Mouse (Mus musculus): Measurements from ENCODE around the gene Sorbs1.

- TF ChIP-seq POLR2A (IDR thresholded peaks at IDR 0.05; ENCODE audit: insufficient read length, low read depth) (peak; percentile 88), E2F4 (IDR thresholded peaks at IDR 0.05; ENCODE audit: insufficient read depth) (peak; percentile 38), TCF12 (IDR thresholded peaks at IDR 0.05; ENCODE audit: insufficient read depth, poor library complexity, severe bottlenecking) (no peak), USF1 (IDR thresholded peaks at IDR 0.05; ENCODE audit: low read depth) (no peak), MYOD1 (IDR thresholded peaks at IDR 0.05; ENCODE audit: control insufficient read depth in 1 of 3, insufficient read length in 2 of 3, low read depth in 2 of 3) (peak in 2 of 3 experiments; percentile 59 to 87), POLR2AphosphoS2 (IDR thresholded peaks at IDR 0.05; ENCODE audit: insufficient read length, low read depth) (peak; percentile 77)
Measured at GRCm38 (mm10) chr19:40271308-40271892, 242.2 kb downstream of the Sorbs1 start, which contains the start of gene Pdlim1.

All from myocyte (in vitro differentiated cells).